Mouse (Mus musculus) WW6 (cell line): ENCODE data around the gene Dnajc25.

Experiments used
- DNase-seq: peaks from one replicate; pipeline ENCODE4 v3.0.0-alpha.2; 2013; ENCODE audit warnings: low read depth, low spot score

The Dnajc25 gene

GRCm38 (mm10) chr4:59069276-59069675, 74.4 kb downstream of the Dnajc25 start:
- DNase-seq, result no peak
